Mouse (Mus musculus) cerebellum, adult 2 months (tissue): ENCODE data around the gene Parvb.

Experiments
- CTCF ChIP-seq: fragments of 200-500 bp; IDR thresholded peaks from 2 replicates; pipeline ENCODE4 v1.5.1; 2011; ENCODE audit warnings: low read depth, mild to moderate bottlenecking, control low read depth, low read length, moderate library complexity, borderline replicate concordance; ENCODE audit not compliant: insufficient read depth
- POLR2A ChIP-seq: fragments of 200-500 bp; IDR thresholded peaks from 2 replicates; pipeline ENCODE4 v1.6.1; 2011; ENCODE audit warnings: low read length, control low read depth, borderline replicate concordance; ENCODE audit not compliant: insufficient read depth

DNA sequence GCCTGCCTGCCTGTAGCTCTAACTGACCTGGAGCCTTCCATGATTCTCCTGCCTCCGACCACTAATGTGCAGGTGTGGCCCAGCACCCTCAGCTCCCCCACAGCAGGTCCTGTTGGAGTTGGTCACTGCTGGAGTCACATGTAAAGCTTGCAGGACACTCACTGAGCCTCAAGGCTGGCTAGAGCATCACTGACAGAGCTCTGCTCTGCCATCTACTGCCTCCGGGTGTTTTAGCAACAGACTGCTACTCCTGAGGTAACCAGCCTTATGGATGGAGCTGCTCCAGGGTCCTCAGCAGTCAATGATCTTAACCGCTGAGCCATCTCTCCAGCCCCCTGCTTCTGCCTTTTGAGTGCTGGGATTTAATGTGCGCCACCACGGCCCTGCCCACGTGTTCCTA, 8.4 kb upstream of the Parvb start:
- TF ChIP-seq CTCF = no peak
- no peak for TF ChIP-seq POLR2A
